Mouse (Mus musculus) forebrain, embryonic 10.5 days (tissue): ENCODE data around the gene Rps9. TPM values are rescaled to one million over a fixed set of nuclear protein-coding genes. Genes with fewer than 3 reads are reported as not detected.
"Not testable (repeated sequence)": the region's sequence is repeated elsewhere in the genome, so short reads cannot be mapped to it uniquely, and the experiment has no call there.

ENCODE experiments used
- DNase-seq: peaks from one replicate; pipeline ENCODE4 v3.0.0-alpha.2; 2017; ENCODE audit warnings: low spot score; ENCODE audit errors: extremely low spot score
- H3K27ac ChIP-seq: fragments of 300-500 bp; sonication (generic); 2 replicates; pipeline ENCODE4 v1.5.1; 2016; ENCODE audit warnings: mild to moderate bottlenecking
- H3K27me3 ChIP-seq: fragments of 300-500 bp; sonication (generic); 2 replicates; pipeline ENCODE4 v1.6.1; 2016; ENCODE audit warnings: mild to moderate bottlenecking; ENCODE audit not compliant: poor library complexity, severe bottlenecking
- H3K36me3 ChIP-seq: fragments of 300-500 bp; sonication (generic); replicated peaks from 2 replicates; pipeline ENCODE4 v1.6.1; 2016; ENCODE audit warnings: mild to moderate bottlenecking, moderate library complexity
- H3K4me1 ChIP-seq: fragments of 300-500 bp; sonication (generic); 2 replicates; pipeline ENCODE4 v1.6.1; 2016
- H3K4me3 ChIP-seq: fragments of 300-500 bp; sonication (generic); 2 replicates; pipeline ENCODE4 v1.5.1; 2016; ENCODE audit warnings: mild to moderate bottlenecking, moderate library complexity
- H3K9me3 ChIP-seq: fragments of 300-500 bp; sonication (generic); 2 replicates; pipeline ENCODE4 v1.6.1; 2016; ENCODE audit warnings: mild to moderate bottlenecking, moderate library complexity
- WGBS: fragments of 180-500 bp; shearing (Covaris S2); methylation state at CpG from one replicate; pipeline ENCODE4 v1.1.7; 2016; 5-methylcytosine and 5-hydroxymethylcytosine counted together
- polyA plus RNA-seq: library from polyadenylated mRNA; unstranded; fragments of >200 nt; fragmentation: Nextera tagmentation; extraction: Ambion mirVana; gene quantifications from 2 replicates; pipeline ENCODE4 v1.2.1, GENCODE M21; 2016

Gene Rps9
- polyA plus RNA-seq, 1 experiment from 2014 or later, result 1,436 TPM

DNA sequence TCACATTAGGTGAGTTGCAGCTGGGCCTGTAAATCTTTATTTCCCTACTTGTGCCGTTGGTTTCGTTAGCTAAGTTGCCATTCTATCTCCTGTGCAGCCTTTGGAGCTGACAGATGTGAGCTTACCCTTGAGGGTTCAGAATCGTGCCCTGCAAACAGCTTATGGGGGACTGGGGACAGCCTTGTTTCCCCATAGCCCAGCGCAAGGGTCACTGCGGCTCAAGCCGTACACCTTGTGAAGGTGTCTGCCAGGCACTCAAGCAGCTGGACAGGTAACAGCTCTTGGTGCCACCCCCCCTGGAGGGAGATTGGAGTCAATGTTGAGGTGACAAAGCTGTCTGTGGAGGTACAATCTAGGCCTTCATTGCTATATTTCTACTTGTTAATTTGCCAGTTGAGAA lies 2.1 kb downstream of the Rps9 start:
- 46% methylated on average over 6 of the region's 6 CpGs for WGBS
- Histone ChIP-seq H3K36me3 (peaks cover 51% of the 10 kb centered on the region), H3K4me3 (peak overlapping the region; percentile 85), H3K27ac (peak overlapping the region; percentile 96), H3K4me1 (peaks cover 26% of the 10 kb centered on the region), H3K9me3 (no peaks in the 10 kb centered on the region), H3K27me3 (no peaks in the 10 kb centered on the region)
- DNase-seq, result no peak

GRCm38 (mm10) chr7:3706343-3706934 lies 2.6 kb downstream of the Rps9 start:
- Histone ChIP-seq H3K27me3 (no peaks in the 10 kb centered on the region), H3K36me3 (peaks cover 45% of the 10 kb centered on the region), H3K27ac (peak overlapping the region; percentile 96), H3K4me3 (peak overlapping the region; percentile 85), H3K9me3 (no peaks in the 10 kb centered on the region), H3K4me1 (peaks cover 26% of the 10 kb centered on the region)
- no peak for DNase-seq
- 66% methylated on average over 11 of the region's 11 CpGs for WGBS

- no peak for DNase-seq
- H3K36me3 ChIP-seq, result peaks cover 40% of the 10 kb centered on the region
- peaks cover 26% of the 10 kb centered on the region for H3K4me1 ChIP-seq
- peak overlapping the region; percentile 85 for H3K4me3 ChIP-seq
- H3K27me3 ChIP-seq, result no peaks in the 10 kb centered on the region
- H3K27ac ChIP-seq, result no peak overlapping the region
- 68% methylated on average over 4 of the region's 4 CpGs for WGBS
- no peaks in the 10 kb centered on the region for H3K9me3 ChIP-seq
Observed at GRCm38 (mm10) chr7:3707027-3707426, 3.2 kb downstream of the Rps9 start.

DNA sequence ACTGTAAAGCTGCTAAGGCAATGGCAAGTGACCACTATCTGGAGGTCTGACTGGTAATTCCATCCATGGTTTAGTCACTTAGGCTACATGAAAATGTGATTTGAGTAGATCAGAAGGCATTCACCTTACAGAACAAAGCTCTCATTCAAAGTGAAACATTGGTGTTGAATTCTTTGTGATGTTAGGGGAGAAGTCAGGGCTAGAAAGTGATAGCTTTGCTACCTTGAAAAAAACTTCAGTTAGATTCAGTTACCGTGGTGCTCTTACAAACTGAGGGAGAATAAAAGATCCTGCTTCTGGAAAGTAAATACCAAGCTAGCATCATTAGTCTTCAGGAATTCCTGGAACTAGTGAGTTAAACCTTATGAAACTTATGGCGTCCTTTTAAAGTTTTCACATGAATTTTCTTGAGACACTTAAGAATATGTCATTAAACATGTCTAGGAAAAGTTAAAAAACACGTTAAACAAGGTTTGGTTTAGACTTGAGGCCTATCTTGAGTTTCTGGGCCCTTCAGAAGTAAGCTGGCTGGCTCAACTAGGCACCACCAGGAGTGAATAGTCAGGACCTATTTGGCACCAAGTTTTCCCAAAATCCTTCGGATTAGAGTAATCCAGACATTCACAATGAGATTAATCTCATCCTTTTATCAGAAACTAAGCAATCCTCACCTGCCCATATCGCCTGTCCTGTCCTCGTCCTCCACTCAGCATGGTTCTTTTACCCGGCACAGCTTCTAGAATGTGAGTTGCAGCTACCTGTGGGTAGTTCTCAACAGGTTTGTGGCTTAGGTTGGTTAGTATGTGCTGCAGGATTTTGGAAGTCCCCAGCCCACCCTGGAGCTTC lies 4.0 kb downstream of the Rps9 start:
- Histone ChIP-seq H3K27me3 (no peaks in the 10 kb centered on the region), H3K36me3 (peaks cover 39% of the 10 kb centered on the region), H3K4me3 (no peak overlapping the region), H3K9me3 (no peaks in the 10 kb centered on the region), H3K4me1 (peaks cover 26% of the 10 kb centered on the region), H3K27ac (no peak overlapping the region)
- 15% methylated on average over 7 of the region's 7 CpGs for WGBS
- peak; percentile 41 for DNase-seq

DNA sequence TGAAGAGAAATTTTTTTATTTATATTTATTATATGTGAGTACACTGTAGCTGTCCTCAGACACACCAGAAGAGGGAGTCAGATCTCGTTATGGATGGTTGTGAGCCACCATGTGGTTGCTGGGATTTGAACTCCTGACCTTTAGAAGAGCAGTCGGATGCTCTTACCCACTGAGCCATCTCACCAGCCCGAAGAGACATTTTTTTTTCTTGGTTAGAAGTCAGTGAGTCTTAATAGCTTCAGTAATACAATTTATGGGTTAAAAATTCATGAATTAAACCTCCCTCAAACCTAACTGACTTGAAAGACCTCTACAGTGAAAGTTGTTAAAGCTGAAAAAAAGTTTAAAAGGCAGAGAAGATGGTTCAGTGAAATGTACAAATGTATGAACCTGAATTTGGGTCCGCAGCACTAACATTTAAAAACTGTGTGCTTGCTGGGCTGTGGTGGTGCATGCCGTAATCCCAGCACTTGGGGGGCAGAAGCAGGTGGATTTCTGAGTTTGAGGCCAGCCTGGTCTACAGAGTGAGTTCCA lies 4.7 kb downstream of the Rps9 start:
- not testable (repeated sequence) for H3K4me3 ChIP-seq, H3K9me3 ChIP-seq, DNase-seq, H3K27me3 ChIP-seq, H3K27ac ChIP-seq
- peaks cover 19% of the 10 kb centered on the region for H3K4me1 ChIP-seq
- WGBS, result 41% methylated on average over 5 of the region's 5 CpGs
- peaks cover 39% of the 10 kb centered on the region for H3K36me3 ChIP-seq

- Histone ChIP-seq H3K27ac (no peak overlapping the region), H3K27me3 (no peaks in the 10 kb centered on the region), H3K9me3 (no peaks in the 10 kb centered on the region), H3K4me3 (no peak overlapping the region), H3K4me1 (peaks cover 18% of the 10 kb centered on the region), H3K36me3 (peaks cover 39% of the 10 kb centered on the region)
- DNase-seq, result no peak
- 78% methylated on average over 1 of the region's 1 CpGs for WGBS
Observed at GRCm38 (mm10) chr7:3709000-3709399, 5.2 kb downstream of the Rps9 start.

GRCm38 (mm10) chr7:3712264-3712942 lies 8.6 kb downstream of the Rps9 start:
- H3K36me3 ChIP-seq, result peaks cover 8% of the 10 kb centered on the region
- no peaks in the 10 kb centered on the region for H3K27me3 ChIP-seq
- whole genome bisulfite sequencing, result 52% methylated on average over 5 of the region's 5 CpGs
- no peaks in the 10 kb centered on the region for H3K9me3 ChIP-seq
- H3K4me1 ChIP-seq, result no peaks in the 10 kb centered on the region
- H3K27ac ChIP-seq, result no peak overlapping the region
- DNase-seq, result no peak
- no peak overlapping the region for H3K4me3 ChIP-seq

GRCm38 (mm10) chr7:3715249-3715648 lies 11.5 kb downstream of the Rps9 start:
- Histone ChIP-seq H3K4me1 (no peaks in the 10 kb centered on the region), H3K27me3 (no peaks in the 10 kb centered on the region), H3K9me3 (no peaks in the 10 kb centered on the region), H3K4me3 (no peak overlapping the region), H3K27ac (no peak overlapping the region), H3K36me3 (no peaks in the 10 kb centered on the region)
- WGBS, result 68% methylated on average over 1 of the region's 1 CpGs
- no peak for DNase-seq

- not testable (repeated sequence) for H3K4me1 ChIP-seq, H3K27me3 ChIP-seq, H3K27ac ChIP-seq, H3K9me3 ChIP-seq, DNase-seq, H3K36me3 ChIP-seq, H3K4me3 ChIP-seq
- 70% methylated on average over 1 of the region's 3 CpGs for WGBS
Observed at GRCm38 (mm10) chr7:3720268-3720667, 16.5 kb downstream of the Rps9 start, which contains the start of gene Pirb. TSS of gene Pirb (minus strand) at chr7:3720391.

DNA sequence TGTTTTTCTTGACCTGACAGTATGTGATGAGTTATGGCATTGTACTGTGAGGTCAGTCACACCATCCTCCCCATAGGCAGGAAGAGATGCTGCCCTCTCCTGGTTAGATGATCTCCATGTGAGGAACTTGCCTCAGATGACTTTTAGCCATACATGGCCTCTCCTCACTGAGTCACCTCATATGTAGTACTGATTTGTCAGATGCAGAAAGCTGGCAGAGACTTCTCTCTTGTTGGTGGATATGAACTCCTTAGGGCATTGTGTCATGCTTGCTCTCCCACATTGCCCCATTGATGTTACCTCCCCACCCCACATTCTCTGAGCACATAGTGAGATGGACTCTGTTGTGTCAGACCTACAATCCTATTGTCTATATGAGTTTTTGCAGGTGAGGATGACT lies 21.7 kb downstream of the Rps9 start:
- H3K4me3 ChIP-seq, H3K36me3 ChIP-seq, H3K4me1 ChIP-seq, DNase-seq, H3K9me3 ChIP-seq, H3K27me3 ChIP-seq, H3K27ac ChIP-seq: not testable (repeated sequence)

- no CpG with 5 or more reads among the region's 1 CpGs for WGBS
Observed at GRCm38 (mm10) chr7:3732675-3733074, 28.9 kb downstream of the Rps9 start.

More at GRCm38 (mm10) chr7:3732675-3733074, 28.9 kb downstream of the Rps9 start:
- H3K36me3 ChIP-seq, H3K4me1 ChIP-seq, H3K27ac ChIP-seq, H3K4me3 ChIP-seq, H3K9me3 ChIP-seq, H3K27me3 ChIP-seq, DNase-seq: not testable (repeated sequence)
